Comparison of ENCODE assay signal across 17 mouse cellular contexts in the genomic region with DNA sequence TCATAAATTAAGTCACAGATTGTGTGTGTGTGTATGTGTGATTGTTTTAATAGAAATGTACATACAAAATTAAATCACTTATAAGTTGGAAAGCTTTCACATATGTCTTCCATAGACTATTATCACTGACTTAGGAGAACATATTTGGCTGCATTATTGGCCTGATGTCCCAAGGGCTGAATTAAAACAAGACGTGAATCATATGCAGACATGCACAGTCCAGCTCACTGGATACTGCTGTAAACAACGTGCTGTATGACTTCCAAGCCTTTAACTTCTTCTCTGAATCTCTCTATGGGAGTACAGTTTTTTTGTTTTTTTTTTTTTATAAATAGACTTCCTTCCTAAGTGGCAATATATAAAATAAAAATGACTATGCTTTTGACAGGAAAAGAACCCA.
"Had no signal": no experiment of that assay in that cellular context is flagged by ENCODE, and none has a peak within 500 bp of the region (broad histone marks: within the 10 kb centered on the region; RNA-seq: fewer than 3 reads in every experiment).

No protein-coding gene starts in this region.

- H3K4me1 ChIP-seq: intestine, embryonic 15.5 days; limb, embryonic 15.5 days; megakaryocyte, embryonic 14.5 days; midbrain, embryonic 10.5 days; midbrain, embryonic 13.5 days had no signal

- H3K27me3 ChIP-seq: intestine, embryonic 15.5 days; limb, embryonic 15.5 days; megakaryocyte, embryonic 14.5 days; midbrain, embryonic 13.5 days had no signal

- H3K4me3 ChIP-seq: intestine, embryonic 15.5 days; layer of hippocampus, adult 2 months; limb, embryonic 15.5 days; megakaryocyte, embryonic 14.5 days; midbrain, embryonic 10.5 days; midbrain, embryonic 13.5 days had no signal

- H3K9ac ChIP-seq: intestine, embryonic 15.5 days; limb, embryonic 15.5 days; liver, embryonic 14.5 days; liver, postnatal 0 days; midbrain, embryonic 13.5 days had no signal

- H3K36me3 ChIP-seq: intestine, embryonic 15.5 days; limb, embryonic 15.5 days; midbrain, embryonic 10.5 days; midbrain, embryonic 13.5 days had no signal

- ATAC-seq: intestine, embryonic 15.5 days; liver, postnatal 0 days; lung, postnatal 0 days; midbrain, embryonic 13.5 days; midbrain, embryonic 16.5 days had no signal

- H3K27ac ChIP-seq: intestine, embryonic 15.5 days; layer of hippocampus, adult 2 months; limb, embryonic 15.5 days; liver, embryonic 14.5 days; midbrain, embryonic 10.5 days; midbrain, embryonic 13.5 days had no signal

- DNase-seq: kidney, adult 9 months; kidney, postnatal 10 days; layer of hippocampus, adult 9-11 months; liver, postnatal 0 days; lung, postnatal 36 days; thymus, adult 18-20 months; thymus, postnatal 36 days had no signal

- H3K9me3 ChIP-seq: intestine, embryonic 15.5 days; limb, embryonic 15.5 days; megakaryocyte, embryonic 14.5 days; midbrain, embryonic 10.5 days; midbrain, embryonic 13.5 days had no signal

- H3K4me2 ChIP-seq: intestine, embryonic 15.5 days; limb, embryonic 15.5 days; liver, embryonic 11.5 days; midbrain, embryonic 13.5 days had no signal
